Mouse (Mus musculus): ENCODE data around the gene Zc3h18.

The Zc3h18 gene

DNA sequence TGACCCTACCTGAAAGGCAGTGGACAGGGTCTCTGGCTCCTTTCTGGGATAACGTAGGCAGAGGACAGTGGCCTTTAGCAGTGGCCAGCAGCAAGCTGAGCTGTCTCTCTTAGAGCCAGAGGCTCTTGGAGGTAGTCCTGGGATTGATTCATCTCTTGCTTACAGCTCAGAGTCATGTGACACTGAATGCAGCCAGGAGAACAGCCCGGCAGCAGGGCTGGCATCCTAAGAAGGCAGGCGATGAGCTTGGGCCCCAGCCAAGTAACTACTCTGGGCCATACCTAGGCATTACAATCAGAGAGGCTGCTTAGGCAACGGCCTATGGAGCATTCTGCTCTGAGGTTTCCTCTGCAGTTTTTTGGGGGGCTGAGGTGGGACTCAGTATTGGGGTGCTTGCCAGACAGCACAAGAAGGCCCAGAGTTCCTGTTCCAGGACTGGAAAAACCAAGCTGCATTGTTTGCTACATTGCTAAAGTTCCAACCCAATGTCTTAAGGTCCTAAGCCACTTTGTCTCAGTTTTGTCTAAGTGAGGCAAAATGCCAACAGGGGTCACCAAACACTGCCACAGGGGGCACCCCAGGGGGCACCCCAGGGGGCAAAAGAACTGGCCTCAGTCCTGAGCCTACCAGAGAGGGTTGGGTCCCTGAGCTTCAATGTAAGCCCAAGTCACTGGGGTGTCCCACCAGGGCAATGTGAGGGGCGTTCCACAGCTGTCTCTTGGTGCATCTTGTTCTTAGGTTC, 28.4 kb upstream of the Zc3h18 start:
- no peak for DNase-seq

DNA sequence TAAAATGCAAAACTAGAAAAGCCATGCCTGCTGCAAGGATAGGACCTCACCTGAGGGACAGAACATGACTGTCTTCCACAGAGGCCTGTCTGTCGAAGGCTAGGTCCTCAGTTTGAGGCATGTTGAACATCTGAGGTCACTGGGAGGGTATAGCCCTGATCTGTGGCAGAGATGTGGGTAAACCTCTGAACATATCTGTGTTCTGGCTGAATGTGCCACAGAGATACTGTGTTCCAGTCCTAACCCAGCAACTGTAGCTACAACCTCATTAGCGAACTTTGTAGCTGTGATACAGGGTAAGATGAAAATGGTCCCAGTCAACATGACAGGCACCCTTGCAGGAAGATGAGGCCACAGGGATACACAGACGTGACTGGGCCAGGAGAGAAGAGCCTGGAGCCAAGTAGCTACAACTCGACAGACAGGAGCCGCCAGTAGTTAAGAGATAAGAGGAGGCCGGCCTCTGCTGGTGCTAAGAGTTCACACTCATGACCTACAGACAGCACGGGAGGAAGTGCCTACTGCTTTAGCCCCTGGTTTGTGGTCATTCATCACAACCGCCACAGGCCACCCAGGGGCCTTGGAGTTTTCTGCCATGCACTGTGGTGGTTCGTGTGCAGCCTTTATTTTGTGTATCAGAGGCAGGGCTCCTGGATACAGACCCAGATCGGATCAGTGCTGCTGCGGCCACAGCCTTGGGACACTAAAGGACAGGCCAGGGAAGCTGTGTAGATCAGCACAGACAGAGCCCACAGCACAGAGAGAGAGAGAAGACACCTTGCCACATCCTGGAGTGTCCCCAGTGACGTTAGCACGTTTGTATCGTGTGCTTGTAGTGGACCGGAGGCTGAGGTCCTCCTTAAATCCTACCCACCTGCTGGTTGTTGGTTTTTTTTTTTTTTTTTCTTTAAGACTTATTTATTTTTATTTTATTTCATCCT, 26.8 kb upstream of the Zc3h18 start:
- DNase-seq: no peak

DNA sequence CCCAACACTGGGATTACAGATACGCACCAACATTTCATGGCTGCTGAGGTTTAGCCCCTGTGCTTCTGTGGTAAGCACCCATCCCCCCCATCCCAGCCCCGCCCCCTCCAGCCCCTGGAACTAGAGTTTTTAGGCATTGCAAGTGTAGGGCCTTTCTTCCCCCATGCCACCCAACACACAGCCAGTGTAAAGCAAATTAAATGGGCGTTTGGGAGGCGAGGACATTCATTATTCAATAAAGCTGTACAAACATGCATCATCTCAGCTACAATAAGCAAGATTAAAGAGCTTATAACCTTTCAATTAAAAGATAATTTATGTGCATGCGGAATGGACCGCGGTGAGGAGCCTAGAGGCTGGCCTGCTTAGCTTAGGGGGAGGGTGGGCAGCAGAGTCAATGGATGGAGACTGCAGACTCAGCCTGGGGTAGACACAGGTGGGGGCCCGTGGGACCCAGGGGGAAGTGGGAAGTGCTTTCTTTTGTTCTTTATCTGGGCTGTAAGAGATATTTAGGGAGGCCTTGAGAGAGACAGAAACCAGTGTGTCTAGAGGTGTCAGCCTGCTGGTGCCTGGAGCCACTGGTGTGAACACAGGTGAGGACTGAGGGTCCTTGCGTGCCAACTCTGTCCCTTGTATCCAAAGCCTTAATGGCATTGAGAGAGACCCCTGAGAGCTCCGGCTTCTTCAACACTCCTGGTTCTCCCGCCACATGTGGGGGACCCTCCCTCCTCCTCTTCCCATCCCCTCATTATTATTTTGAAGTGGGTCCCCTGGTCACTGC, 25.9 kb upstream of the Zc3h18 start:
- DNase-seq: no peak

DNA sequence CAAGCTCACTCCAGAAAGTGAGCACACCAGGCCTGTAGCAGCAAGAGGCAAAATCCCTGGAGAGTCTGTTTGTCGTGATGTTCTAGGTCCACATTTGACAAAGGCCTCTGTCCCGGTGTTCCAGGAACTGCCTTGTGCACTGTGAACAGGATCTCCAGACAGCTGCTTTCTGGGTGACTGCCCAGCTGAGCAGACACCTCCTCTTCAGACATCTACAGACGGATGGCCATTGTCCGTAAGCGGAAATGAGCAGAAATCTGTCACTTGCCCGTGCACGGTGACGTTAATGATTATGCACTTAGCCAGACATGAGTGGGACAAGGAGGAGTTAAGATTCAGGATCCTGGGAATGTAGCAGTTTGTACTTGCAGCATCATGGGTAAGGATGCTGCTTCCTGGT, 22.3 kb upstream of the Zc3h18 start:
- DNase-seq: no peak

DNA sequence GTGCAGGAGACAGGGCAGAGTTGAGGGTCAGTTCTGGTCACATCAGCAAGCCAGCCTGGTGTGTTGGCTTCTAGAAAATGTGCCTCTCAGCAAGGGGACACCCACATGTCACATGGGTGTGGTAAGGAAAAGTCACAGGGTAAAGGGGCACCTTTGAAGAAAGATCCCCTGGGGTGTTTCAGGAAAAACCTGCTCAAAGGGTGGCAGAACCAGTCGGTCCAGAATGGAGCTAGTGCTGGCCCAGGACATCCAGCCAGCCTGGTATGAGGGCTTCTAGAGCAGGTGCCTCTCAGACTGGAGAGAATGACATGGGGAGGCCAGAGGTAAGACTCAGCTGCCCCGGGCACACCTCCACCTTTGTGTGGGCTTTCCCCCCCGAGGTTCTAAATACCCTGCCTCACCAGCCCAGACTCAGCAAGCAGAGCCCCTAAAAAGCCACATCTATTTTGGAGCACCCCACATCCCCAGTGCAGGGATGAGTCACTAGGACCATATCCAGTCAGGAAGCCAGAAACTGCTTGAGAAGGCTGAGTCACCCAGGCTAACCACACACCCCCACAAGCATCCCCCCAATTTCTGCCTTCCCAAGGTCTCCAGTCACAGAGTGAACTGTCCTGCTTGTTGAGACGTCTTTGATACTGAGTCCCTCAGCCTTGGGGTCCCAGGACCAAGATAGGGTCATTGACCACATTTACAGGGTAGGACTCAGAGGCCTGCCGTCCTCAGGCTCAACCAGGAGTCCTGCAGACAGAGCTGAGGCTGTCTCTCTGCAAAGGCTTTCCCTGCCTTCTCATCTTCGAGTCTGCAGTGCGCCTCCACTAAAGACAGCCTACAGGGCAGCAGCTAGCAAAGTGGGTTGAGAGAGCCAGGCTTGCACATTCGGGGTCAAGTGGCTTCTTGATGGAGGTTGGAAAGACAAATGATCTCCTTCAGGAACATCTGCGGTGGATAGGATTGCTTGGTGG, 20.5 kb upstream of the Zc3h18 start:
- DNase-seq: no peak

DNA sequence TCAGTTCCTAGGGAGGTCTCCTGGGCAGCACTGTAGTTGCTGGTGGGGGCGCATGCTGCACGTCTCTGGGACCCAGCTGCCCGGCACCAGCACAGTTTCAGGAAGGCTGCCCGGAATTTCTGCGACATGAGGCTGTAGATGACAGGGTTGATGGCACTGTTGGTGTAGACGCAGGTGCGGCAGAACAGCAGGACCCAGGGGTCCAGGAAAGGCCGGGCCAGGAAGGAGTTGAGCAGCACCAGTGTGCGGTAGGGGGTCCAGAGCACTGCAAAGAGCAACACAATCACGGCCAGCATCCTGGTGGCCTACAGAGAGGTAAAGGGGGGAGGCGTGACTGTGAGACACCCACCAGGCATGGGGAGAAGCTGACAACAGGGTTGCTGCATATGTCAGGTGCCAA, 19.2 kb upstream of the Zc3h18 start:
- DNase-seq: no peak

DNA sequence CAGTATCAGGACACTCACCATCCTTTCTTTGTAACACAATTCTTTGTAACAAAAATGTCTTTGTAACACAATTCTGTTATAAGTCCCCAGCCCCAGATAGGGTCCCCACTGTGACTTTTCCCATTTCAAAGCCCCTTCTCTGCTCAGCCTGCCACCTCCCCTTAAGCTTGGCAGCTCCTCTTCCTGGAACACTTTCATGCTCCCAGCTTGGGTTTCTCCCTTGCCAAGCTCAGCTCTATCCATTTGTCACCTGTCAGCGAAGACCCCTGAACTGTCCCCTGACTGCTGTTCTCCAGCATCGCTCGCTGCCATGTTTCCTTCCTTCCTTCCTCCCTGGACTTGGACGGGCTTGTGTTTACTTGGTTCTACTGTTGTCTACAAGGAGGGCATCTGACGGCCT, 18.8 kb upstream of the Zc3h18 start:
- DNase-seq: no peak

DNA sequence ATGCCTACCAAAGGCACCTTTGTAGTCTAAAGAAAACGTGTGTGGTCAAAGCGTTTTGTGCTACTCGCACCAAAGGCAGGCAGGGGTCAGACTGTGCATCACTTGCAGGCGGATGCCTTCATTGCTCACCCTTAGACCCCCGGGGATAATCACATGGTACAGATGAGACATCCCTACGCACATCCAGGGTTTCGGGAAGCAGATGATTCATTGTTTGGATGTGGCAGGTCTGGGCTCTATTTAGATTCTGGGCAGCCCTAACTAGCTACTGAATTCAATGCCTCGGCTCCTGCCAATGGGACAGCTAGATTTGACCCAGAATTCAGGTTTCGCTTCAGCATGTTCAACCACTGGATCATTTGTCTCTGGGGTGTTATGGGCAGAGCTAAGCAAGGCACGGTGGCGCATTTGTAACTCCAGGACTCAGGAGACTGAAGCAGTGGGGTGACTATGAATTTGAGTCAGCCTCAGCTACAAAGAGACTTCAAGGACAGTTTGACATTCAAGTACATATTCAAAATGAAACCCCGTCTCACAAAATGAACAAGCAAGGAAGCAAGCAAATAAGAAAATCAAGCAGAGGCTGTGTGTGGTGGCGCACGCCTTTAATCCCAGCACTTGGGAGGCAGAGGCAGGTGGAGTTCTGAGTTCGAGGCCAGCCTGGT, 17.2 kb upstream of the Zc3h18 start:
- DNase-seq: no peak

DNA sequence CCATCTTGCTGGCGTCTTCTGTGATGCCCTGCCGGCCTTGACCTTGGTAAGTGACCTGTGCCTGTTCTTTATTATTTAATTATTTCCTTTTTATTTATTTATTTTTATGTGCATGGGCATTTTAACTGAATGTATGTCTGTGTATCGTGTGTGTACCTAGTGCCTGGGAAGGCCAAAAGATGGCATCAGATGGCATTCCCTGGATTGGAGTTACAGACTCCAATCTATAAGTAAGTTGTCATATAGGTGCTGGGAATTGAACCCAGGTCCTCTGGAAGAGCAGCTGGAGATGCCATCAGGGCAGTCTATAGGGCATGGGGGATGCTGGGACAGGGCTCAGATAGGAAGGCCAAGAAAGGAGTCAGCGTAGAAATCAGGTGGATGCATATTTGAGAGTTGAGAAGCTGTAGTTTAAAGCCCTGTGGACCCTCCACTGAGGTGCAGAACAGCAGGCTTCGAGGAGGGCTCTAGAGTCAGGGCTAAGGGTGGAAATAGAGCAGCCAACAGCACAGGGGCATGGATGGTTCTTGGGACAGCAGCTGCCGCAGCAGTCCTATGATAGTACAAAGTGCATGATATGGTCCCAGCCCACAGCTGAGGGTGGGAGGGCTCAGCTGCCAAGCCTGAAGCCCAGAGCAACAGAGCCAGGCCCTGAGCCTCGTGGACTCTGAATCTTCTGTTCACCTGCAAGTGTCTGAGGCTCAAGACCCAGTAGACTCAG, 15.6 kb upstream of the Zc3h18 start, which contains the start of gene Trhr2:
Gene Trhr2 (minus strand): TSS at position 51 of the 721 bp plus-strand sequence.
- no peak for DNase-seq

DNA sequence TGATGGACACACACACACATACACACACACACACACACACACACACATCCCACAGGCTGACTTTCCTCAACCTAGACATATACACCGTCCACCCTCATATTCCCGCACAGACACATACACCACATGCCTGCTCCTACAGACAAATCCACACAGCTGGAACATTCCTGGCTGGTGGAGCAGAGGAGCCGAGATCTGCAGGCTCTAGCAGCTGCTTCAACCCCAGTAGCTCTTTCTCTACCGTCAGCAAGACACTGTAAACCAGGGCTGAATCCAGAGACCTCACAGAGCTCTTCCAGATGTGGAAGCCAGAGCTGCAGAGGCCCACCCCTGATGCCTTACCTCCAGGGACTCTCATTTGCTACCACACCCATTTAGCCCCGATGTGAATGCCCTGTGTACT, 14.1 kb upstream of the Zc3h18 start:
- no peak for DNase-seq

DNA sequence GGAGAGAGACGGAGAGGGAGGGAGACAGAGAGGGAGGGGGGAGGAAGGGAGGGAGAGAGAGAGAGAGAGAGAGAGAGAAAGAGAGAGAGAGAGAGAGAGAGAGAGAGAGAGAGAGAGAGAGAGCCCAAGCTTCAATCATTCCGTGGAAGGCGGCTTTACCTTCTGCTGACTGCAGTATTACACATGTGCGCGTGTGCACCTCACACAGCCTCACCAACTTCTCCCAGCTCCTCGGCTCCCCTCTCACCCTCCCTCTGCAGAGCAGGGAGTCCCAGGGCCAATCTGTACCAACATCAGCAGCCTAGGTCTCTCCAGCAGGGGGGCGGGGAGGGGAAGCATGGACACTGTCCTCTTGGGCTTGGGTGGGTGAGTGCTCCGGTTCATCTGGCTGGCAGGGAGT, 13.4 kb upstream of the Zc3h18 start:
- DNase-seq: no peak

DNA sequence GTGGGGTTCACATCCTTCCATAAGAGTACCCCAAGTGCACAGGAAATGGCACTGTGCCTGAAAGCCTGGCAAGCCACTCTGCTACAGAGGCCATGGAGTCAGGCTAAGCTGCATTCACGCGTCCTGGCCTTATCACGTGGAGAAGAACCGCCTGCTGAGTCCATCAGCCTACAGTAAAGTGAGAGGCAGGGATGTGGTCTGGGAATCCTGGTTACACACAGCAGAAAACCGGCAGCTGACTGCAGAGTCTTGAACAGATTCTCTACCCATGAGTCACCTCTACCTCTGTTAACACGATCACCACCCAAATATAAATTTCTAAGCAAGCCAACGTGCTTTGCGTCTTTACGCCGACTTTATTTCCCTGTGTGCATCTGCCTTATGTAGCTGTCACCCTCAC, 7.9 kb upstream of the Zc3h18 start:
- no peak for DNase-seq

DNA sequence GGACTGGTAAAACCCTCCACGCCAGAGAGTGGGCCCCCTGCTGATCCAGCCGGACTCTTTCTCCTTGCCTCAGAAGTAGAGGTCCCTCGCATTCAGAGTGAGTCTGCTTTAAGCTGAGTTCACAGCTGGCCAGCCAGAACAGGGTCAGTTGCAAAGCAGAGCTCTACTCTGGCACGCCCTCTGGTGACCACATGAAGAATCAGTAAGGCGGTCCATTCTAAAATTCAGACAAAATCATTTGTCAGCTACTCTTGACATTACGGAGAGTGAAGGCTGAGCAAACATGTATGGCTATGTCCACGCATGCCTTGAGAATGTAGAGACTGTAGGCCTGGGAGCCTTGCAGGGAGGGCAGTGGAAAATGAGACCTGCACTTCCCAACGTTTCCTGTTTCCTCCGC, 6.7 kb upstream of the Zc3h18 start:
- DNase-seq: peak; percentile 51 to 74

DNA sequence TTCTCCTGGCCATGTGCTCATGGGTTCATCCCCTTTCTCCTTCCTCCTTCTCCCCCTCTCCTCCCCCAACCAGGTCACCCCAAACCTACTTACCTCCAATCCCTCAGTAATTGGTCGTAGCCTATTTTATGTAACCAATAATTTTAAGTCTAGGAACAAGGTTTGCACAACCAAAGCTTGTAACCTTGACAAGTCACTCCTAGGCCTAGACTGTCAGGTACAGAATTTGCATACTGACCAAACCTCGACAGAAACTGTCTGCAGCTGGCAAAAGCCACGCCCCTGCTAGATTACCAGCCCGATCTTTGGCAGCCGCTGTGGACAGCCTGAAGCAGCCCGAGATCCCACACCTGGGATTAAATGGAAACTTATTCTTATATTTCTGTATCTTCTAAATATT, 4.7 kb upstream of the Zc3h18 start:
- no peak for DNase-seq

DNA sequence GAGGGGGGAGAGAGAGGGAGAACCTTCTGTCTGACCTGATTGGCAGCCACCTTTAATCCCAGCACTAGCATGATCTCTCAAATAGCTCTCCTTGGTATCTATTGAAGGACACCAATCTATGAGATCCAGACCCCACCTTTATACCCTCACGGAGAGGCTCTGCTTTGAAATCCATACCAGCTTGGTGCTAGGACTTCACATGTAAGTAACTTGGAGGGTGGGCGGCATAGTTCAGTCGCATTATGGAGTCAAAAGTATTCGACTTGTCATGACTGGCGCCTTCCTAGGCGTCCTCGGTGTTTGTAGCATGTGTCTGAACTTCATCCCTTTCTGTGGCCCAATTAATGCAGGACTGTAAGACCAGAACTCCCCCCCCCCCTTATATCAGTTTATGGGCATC, 1.1 kb upstream of the Zc3h18 start:
- DNase-seq: no peak

DNA sequence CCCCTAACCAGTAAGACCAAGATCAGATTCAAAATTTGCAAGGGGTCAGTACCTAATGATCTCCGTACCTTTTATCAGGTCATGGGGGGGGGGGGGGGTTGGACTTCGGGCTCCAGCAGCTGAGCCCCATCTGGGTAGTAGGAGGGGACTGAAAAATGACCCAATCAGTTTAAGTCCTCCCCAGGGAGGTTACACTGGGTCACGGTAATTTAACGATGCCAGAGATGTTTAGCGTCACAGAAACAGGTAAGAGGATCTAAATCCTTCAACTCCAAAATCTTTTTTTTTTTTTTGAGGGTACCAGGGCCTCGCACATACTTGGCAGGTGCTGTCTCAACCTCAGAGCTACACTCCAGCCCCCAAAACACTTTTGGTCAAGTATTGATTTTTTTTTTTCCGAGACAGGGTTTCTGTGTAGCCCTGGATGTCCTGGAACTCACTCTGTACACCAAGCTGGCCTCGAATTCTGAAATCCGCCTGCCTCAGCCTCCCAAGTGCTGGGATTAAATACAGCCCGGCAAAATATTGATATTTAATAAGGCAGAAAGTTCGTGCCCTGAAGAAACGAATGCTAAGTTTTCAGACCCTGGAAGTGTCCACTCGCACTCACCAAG, 551 bp upstream of the Zc3h18 start:
- no peak for DNase-seq

DNA sequence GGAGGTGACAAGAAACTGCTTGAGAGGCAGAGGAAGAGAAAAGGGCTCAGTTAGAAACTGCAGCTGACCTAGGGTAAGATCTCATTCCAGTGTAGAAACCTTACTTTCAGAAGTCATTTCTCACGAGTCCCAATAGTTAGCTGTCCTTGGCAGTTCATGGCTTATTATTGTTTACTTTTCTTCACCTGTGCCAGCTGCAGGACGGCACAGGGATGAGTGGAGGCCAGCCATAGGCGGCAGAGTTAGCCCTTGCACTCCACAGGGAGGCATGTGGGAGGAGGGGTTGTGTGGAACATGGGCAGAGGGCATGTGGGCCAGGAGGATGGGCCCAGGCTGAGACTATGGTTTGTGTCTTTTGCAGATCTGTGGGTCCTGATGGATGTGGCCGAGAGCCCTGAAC, 6.6 kb downstream of the Zc3h18 start:
- no peak for DNase-seq

DNA sequence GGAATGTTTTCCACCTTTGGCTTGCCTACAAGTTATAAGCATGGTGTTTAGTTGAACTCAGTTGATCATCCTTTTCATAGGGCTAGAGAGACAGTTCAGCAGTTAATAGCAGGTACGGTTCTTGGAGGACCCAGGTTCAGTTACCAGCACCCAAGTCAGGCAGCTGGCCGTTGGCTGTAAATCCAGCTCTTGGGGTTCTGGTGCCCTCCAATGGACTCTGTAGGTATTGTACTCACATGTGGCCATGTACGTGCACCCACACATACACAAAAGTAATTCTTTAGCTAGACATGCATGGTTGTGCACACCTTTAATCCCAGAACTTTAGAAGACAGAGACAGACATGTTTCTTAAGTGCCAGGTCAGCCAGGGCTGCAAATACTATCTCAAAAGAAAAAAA, 12.9 kb downstream of the Zc3h18 start:
- DNase-seq: no peak

DNA sequence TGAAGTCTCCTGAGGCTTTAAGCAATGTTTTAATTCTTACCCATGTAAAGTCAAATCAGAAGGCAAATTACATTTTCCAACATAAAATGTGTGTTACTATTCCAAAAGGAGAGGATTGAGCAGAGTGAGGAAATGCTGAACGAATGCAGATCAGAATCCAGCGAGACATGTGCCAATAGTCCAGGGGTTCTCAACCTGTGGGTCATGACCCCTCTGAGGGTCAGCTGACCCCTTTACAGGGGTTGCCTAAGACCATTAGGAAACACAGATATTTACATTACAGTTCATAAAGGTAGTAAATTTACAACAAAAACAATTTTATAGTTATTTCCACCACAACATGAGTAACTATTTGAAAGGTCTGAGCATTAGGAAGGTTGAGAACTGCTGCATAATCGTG, 14.3 kb downstream of the Zc3h18 start:
- DNase-seq: no peak

DNA sequence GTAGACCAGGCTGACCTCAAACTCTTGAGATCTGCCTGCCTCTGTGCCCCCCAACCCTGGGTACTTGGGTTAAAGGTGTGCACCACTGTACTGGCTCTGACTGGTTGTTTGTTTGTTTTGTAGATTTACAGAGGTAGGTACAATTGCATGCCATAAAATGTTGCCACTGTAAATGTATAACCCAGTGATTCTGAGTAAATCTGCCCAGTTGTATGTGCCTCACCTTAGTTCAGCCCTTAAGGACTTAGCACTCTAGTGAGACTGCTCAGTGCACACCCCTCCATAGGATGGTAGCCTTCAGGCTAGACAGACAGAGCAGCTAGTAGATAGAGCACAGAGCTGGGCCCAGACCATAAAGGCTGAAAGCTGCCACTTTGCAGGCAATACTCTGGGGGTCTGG, 17.3 kb downstream of the Zc3h18 start:
- DNase-seq: no peak

Data from kidney, adult 8-10 months (tissue).